Mouse (Mus musculus): ENCODE measurements around the gene 4930595D18Rik. TPM values are rescaled to one million over a fixed set of nuclear protein-coding genes. Genes with fewer than 3 reads are reported as not detected.

Gene 4930595D18Rik
- polyA plus RNA-seq, 1 experiment from 2014 or later = not detected

- peaks cover 5% of the 10 kb centered on the region; the same call in 1 of the 2 replicates for H3K36me3 ChIP-seq (ENCODE audit: control insufficient read depth, insufficient read depth)
- peak; percentile 22 for TF ChIP-seq CTCF (IDR thresholded peaks at IDR 0.05; ENCODE audit: low read depth)
- no peak overlapping the region for H3K4me3 ChIP-seq (ENCODE audit: low read depth, low read length)
- no peaks in the 10 kb centered on the region for H3K27me3 ChIP-seq (replicated peaks; ENCODE audit: control insufficient read depth, insufficient read depth, low read length)
- H3K4me2 ChIP-seq (replicated peaks; ENCODE audit: low read depth) = no peak overlapping the region
- H3K27ac ChIP-seq (ENCODE audit: low read depth, low read length) = no peak overlapping the region
- H3K9ac ChIP-seq (ENCODE audit: low read depth, low read length) = no peak overlapping the region
- H3K4me1 ChIP-seq (replicated peaks; ENCODE audit: control insufficient read depth, insufficient read depth, low read length) = no peaks in the 10 kb centered on the region
- 79% methylated on average over 4 of the region's 4 CpGs for WGBS
- ATAC-seq = no peak
- H3K9me3 ChIP-seq (ENCODE audit: control insufficient read depth) = no peaks in the 10 kb centered on the region
These were observed 5.5 kb downstream of the 4930595D18Rik start for GRCm38 (mm10) chr12:111178772-111179171.

DNA sequence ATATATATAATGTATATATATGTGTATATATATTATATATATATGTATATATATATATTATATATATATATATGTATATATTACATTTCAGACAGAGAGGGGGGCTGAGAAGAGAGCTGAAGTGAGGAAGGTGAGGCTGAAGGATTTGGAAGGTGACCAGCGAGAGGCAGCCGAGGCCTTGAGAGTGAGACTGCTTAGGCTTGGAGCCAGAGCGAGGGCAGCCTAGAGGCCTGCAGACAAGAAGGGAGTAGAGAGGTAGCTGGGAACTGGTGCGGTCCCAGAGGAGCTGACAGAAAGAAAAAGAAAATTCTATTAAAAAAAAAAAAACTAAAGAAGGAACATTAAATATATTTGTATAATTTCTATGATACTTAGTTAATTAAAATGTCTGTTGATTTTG, 15.4 kb downstream of the 4930595D18Rik start:
- WGBS = 90% methylated on average over 4 of the region's 4 CpGs
- ATAC-seq = no peak

DNA sequence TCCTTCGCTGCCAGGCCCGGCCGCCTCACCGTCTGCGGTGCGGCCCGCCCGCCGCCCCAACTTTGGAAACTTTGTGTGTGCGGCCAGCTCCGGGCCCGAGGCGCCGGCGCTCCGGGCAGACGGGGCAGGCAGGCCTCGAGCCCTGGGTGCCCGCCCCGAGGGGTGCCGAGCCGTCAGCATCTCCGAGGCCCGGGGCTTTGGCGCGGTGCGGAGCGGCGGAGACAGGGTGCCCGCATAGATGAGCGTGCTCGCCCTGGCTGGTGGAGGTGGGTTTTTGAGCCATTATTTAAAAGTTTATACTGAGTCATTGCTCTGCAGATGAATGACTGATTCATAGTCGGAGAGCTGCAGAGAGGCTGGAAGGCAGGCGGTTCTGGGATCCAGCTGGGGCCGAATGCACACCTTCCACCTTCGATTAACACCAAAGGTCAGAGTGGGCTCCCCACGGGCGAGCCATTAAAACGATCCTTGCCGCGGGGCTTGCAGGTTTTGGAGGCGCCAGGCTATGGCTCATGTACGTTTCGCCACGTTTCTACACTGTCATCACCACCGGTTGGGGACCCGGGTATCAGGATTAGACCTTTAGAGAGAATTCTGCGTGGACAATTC, 17.5 kb downstream of the 4930595D18Rik start:
- peak overlapping the region; percentile 74 for H3K27ac ChIP-seq (ENCODE audit: low read depth, low read length)
- H3K4me1 ChIP-seq (replicated peaks; ENCODE audit: control insufficient read depth, insufficient read depth, low read length) = 0 out of 2 replicates have a peak, but pooled peaks cover 4% of the 10 kb centered on the region
- peak overlapping the region; percentile 85 for H3K9ac ChIP-seq (ENCODE audit: low read depth, low read length)
- H3K9me3 ChIP-seq (ENCODE audit: control insufficient read depth) = no peaks in the 10 kb centered on the region
- no peaks in the 10 kb centered on the region for H3K36me3 ChIP-seq (ENCODE audit: control insufficient read depth, insufficient read depth)
- TF ChIP-seq CTCF (IDR thresholded peaks at IDR 0.05; ENCODE audit: low read depth) = no peak
- peak; percentile 17; the same call in 1 of the 2 replicates for ATAC-seq
- peak overlapping the region; percentile 90 for H3K4me2 ChIP-seq (replicated peaks; ENCODE audit: low read depth)
- WGBS = under 1% methylated on average over 48 of the region's 48 CpGs
- peak overlapping the region; percentile 78 for H3K4me3 ChIP-seq (ENCODE audit: low read depth, low read length)
- no peaks in the 10 kb centered on the region for H3K27me3 ChIP-seq (replicated peaks; ENCODE audit: control insufficient read depth, insufficient read depth, low read length)

More for the DNA sequence above, 15.4 kb downstream of the 4930595D18Rik start:
- Histone ChIP-seq H3K9me3 (ENCODE audit: control insufficient read depth) (no peaks in the 10 kb centered on the region), H3K27me3 (replicated peaks; ENCODE audit: control insufficient read depth, insufficient read depth, low read length) (no peaks in the 10 kb centered on the region), H3K9ac (ENCODE audit: low read depth, low read length) (no peak overlapping the region), H3K4me2 (replicated peaks; ENCODE audit: low read depth) (no peak overlapping the region), H3K27ac (ENCODE audit: low read depth, low read length) (no peak overlapping the region), H3K36me3 (ENCODE audit: control insufficient read depth, insufficient read depth) (0 out of 2 replicates have a peak, but pooled peaks cover 5% of the 10 kb centered on the region), H3K4me3 (ENCODE audit: low read depth, low read length) (no peak overlapping the region), H3K4me1 (replicated peaks; ENCODE audit: control insufficient read depth, insufficient read depth, low read length) (0 out of 2 replicates have a peak, but pooled peaks cover 4% of the 10 kb centered on the region)
- TF ChIP-seq CTCF (IDR thresholded peaks at IDR 0.05; ENCODE audit: low read depth) = no peak

DNA sequence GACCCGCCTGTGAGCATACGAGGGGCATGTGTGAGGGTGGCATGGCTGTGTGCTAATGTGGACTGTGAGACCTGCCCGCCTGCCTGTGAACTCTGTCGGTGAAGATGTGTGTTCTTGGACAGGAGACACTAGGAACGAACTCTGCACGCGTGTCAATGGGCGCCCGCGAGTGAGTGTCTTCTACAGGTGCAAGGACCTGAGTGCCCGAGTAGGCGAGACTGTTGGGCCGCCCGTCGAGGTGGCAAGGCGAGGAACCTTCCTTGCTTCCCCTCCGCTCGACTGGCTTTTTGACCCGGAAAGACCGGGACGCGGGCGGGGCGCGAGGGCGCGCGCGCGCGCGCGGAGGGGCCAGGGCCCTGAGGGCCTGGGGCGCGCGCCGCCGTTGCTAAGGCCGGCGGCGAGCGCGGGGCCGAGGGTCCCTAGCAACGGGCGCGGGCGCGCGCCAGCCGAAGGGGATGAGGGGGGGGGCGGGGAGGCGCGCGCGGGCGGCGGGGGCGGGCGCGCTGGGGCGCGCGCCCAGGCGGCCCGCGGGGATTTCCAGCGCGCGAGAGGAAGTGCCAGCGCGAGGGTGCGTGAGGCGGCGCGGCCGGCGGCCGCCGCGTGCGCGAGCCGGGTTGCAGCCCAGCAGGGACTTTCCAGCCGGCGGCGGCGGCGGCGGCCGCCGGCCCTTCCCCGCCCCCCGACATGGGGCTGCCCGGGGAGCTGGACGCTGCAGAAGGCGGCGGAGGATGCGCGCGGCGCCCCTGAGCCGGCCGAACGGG, 18.3 kb downstream of the 4930595D18Rik start, which contains the start of gene Traf3:
Gene Traf3, plus strand, starts transcription at position 540 of the 761 bp plus-strand sequence.
- Histone ChIP-seq H3K9me3 (ENCODE audit: control insufficient read depth) (no peaks in the 10 kb centered on the region), H3K9ac (ENCODE audit: low read depth, low read length) (peak within 1 kb of the TSS; percentile 85), H3K27me3 (replicated peaks; ENCODE audit: control insufficient read depth, insufficient read depth, low read length) (no peaks in the 10 kb centered on the region), H3K4me3 (ENCODE audit: low read depth, low read length) (peak within 1 kb of the TSS; percentile 78), H3K27ac (ENCODE audit: low read depth, low read length) (peak within 1 kb of the TSS; percentile 74), H3K4me1 (replicated peaks; ENCODE audit: control insufficient read depth, insufficient read depth, low read length) (0 out of 2 replicates have a peak, but pooled peaks cover 4% of the 10 kb centered on the region), H3K4me2 (replicated peaks; ENCODE audit: low read depth) (peak within 1 kb of the TSS; percentile 90), H3K36me3 (ENCODE audit: control insufficient read depth, insufficient read depth) (no peaks in the 10 kb centered on the region)
- WGBS = 6% methylated on average over 53 of the region's 105 CpGs
- ATAC-seq = peak; percentile 76
- TF ChIP-seq CTCF (IDR thresholded peaks at IDR 0.05; ENCODE audit: low read depth) = no peak

- peak; percentile 28; the same call in 1 of the 2 replicates for ATAC-seq
- H3K9ac ChIP-seq (ENCODE audit: low read depth, low read length) = no peak overlapping the region; the same call in 1 of the 2 replicates
- TF ChIP-seq CTCF (IDR thresholded peaks at IDR 0.05; ENCODE audit: low read depth) = peak; percentile 73
- 0 out of 2 replicates have a peak, but pooled peaks cover 4% of the 10 kb centered on the region for H3K4me1 ChIP-seq (replicated peaks; ENCODE audit: control insufficient read depth, insufficient read depth, low read length)
- H3K27ac ChIP-seq (ENCODE audit: low read depth, low read length) = peak overlapping the region; percentile 74
- H3K36me3 ChIP-seq (ENCODE audit: control insufficient read depth, insufficient read depth) = no peaks in the 10 kb centered on the region
- H3K9me3 ChIP-seq (ENCODE audit: control insufficient read depth) = no peaks in the 10 kb centered on the region
- no peaks in the 10 kb centered on the region for H3K27me3 ChIP-seq (replicated peaks; ENCODE audit: control insufficient read depth, insufficient read depth, low read length)
- H3K4me2 ChIP-seq (replicated peaks; ENCODE audit: low read depth) = peak overlapping the region; percentile 90
- 76% methylated on average over 10 of the region's 10 CpGs for WGBS
- H3K4me3 ChIP-seq (ENCODE audit: low read depth, low read length) = peak overlapping the region; percentile 78; the same call in 1 of the 2 replicates
These were observed 19.0 kb downstream of the 4930595D18Rik start for GRCm38 (mm10) chr12:111165146-111165812.

Measured in intestine, postnatal 0 days (tissue).